Mouse (Mus musculus) bone marrow, adult 2 months (tissue): ENCODE data around the gene Dtx4.
"Not testable (repeated sequence)": the region's sequence is repeated elsewhere in the genome, so short reads cannot be mapped to it uniquely, and the experiment has no call there.

Experiments
- CTCF ChIP-seq: fragments of 200-500 bp; IDR thresholded peaks from 2 replicates; pipeline ENCODE4 v1.5.1; 2011; ENCODE audit warnings: low read length, control low read depth; ENCODE audit not compliant: control insufficient read depth, insufficient read depth
- POLR2A ChIP-seq: fragments of 200-500 bp; IDR thresholded peaks from 2 replicates; pipeline ENCODE4 v1.6.1; 2011; ENCODE audit warnings: low read depth, mild to moderate bottlenecking, control low read depth, low read length, borderline replicate concordance; ENCODE audit not compliant: control insufficient read depth

GRCm38 (mm10) chr19:12545440-12545839 lies 44.2 kb upstream of the Dtx4 start, which contains the start of gene Fam111a:
- not testable (repeated sequence) for TF ChIP-seq CTCF, POLR2A
